8 mouse cellular contexts compared by ENCODE assay signal in genomic region chr10:77517066-77517620, GRCm38 (mm10). TPM values are rescaled to one million over a fixed set of nuclear protein-coding genes. Genes with fewer than 3 reads are reported as not detected.
DNase-seq lines count a peak whose midpoint lies in the region; ATAC-seq lines count a peak whose summit lies in the region.

No protein-coding gene starts in this region.

- WGBS in heart, embryonic 10.5 days = 21% methylated on average over 20 of the region's 20 CpGs

- peaks cover 36% of the 10 kb centered on the region for H3K4me1 ChIP-seq in heart, embryonic 10.5 days

- peak; percentile 20 for ATAC-seq in CD4-positive, CD25-positive, alpha-beta regulatory T cell, adult 4 months

- H3K27ac ChIP-seq in heart, embryonic 10.5 days = peak overlapping the region; percentile 92; the same call in 1 of the 2 replicates

- no peaks in the 10 kb centered on the region for H3K9me3 ChIP-seq in heart, embryonic 10.5 days

- peaks cover 24% of the 10 kb centered on the region for H3K36me3 ChIP-seq in heart, embryonic 10.5 days

- H3K4me3 ChIP-seq in heart, embryonic 10.5 days = peak overlapping the region; percentile 25; the same call in 1 of the 2 replicates

- DNase-seq in WW6 (ENCODE audit: low read depth, low spot score) = peak; percentile 24
- DNase-seq in embryo, embryonic 10 days (ENCODE audit: low spot score) = peak; percentile 88
- peak; percentile 87 for DNase-seq in heart, embryonic 10.5 days (ENCODE audit: low spot score)
- DNase-seq in kidney, postnatal 14 days = peak; percentile 78
- peak; percentile 50 for DNase-seq in lung, postnatal 36 days
- peak; percentile 79 for DNase-seq in right cerebral cortex, postnatal 4 days
- DNase-seq in frontal cortex, postnatal 14 days (ENCODE audit: low spot score in 2 of 2) = no peak

- peaks cover 8% of the 10 kb centered on the region for H3K27me3 ChIP-seq in heart, embryonic 10.5 days (ENCODE audit: insufficient read depth, poor library complexity, severe bottlenecking)

RNA-seq across cellular contexts. Expression of gene Fam207a, which starts 1.6 kb away (rescaled TPM):
- 10 to 100 TPM; 11.8 to 14.3 TPM for polyA plus RNA-seq in CD4-positive, CD25-positive, alpha-beta regulatory T cell, adult 4 months (2017; shearing (Covaris generic))
- 30.7 and 45.6 TPM in 2 replicates for polyA plus RNA-seq in heart, embryonic 10.5 days (2016; fragmentation: Nextera tagmentation; extraction: Ambion mirVana)

RNA-seq across cellular contexts. Expression of gene Itgb2, which starts 12.9 kb away (rescaled TPM):
- polyA plus RNA-seq in CD4-positive, CD25-positive, alpha-beta regulatory T cell, adult 4 months (2017; shearing (Covaris generic)) = 100 to 1,000 TPM; 449 to 774 TPM
- polyA plus RNA-seq in heart, embryonic 10.5 days (2016; fragmentation: Nextera tagmentation; extraction: Ambion mirVana) = 2.4 and 3.6 TPM in 2 replicates

Comparison
In these comparisons a context has a peak if more than half of its experiments do, and no peak if none do; other contexts are left out.
1. DNase-seq: peak in WW6 (single experiment), embryo, embryonic 10 days (single experiment), heart, embryonic 10.5 days (single experiment), kidney, postnatal 14 days (single experiment), lung, postnatal 36 days (single experiment) and right cerebral cortex, postnatal 4 days (single experiment); none in frontal cortex, postnatal 14 days (0 of 2).
2. RNA of gene Itgb2, which starts 12.9 kb away (polyA plus RNA-seq): 449 to 774 TPM in CD4-positive, CD25-positive, alpha-beta regulatory T cell, adult 4 months; 2.4 to 3.6 TPM in heart, embryonic 10.5 days; every median in the first group is over 10 times any median in the second.